Mouse (Mus musculus): ENCODE results near the gene Trim41.

DNA sequence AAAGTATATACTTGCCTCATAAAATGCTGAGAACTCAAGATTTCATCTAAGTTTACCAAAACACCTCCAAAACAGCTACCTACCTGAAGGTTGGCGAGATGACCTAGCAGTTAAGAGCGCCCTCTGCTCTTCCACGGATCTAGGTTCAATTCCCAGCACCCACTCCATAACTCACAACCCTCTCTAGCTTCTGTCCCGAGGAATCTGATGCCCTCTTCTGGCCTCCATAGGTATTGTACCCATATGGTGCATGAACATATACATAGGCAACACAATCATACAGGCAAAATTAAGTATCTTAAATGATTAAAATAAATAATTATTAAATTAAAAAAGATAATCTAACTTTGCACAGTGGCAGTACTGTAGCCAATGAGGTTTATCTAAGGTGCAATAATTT is 34.9 kb downstream of the Trim41 start:
- no peak for TF ChIP-seq ZNF384 (IDR thresholded peaks at IDR 0.05; ENCODE audit: low read depth, low read length)
- TF ChIP-seq CHD2 (IDR thresholded peaks at IDR 0.05; ENCODE audit: low read depth, low read length) = no peak

All from ES-E14 (cell line).